Mouse (Mus musculus): Measurements from ENCODE around the gene Ccdc116. TPM values are rescaled to one million over a fixed set of nuclear protein-coding genes. Genes with fewer than 3 reads are reported as not detected.

Ccdc116 gene
- polyA plus RNA-seq, 1 experiment from 2014 or later, result 1.5 TPM

DNA sequence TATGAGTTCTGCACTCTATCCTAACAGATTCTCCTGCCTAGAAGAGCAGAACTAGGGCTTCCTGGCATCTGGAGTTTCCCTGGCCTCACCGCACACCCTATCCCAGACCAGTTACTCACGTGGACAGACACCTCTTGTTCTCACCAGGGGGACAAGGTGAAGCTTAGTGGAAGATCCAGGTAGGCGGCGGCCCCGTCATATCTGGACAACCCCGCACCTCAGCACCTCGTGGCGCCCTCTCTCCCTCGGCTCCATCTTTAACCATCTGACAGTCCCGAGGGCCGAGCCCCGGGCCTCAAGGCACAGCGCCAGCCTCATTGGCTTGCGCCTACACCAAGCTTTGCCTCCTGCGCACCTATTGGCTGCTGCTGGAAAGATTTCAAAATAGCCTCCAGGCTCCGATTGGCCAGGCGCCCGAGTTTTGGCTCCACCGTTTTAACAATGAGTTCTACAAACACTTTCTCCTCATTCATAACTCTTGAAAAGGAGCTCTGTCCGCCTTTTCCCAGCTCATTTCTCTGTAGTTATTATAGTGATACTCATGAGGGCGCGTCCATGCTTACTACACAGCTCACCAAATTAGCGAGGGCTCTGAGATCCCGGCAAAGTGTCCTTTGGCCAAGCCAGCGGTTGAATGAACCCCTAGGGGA, 22.0 kb downstream of the Ccdc116 start, which contains the start of gene 2610318N02Rik:
Gene 2610318N02Rik, minus strand, starts transcription at position 297 of the 650 bp plus-strand sequence.
- peak within 1 kb of the TSS; percentile 33; the same call in 1 of the 2 replicates for H3K9ac ChIP-seq
- WGBS, result under 1% methylated on average over 25 of the region's 25 CpGs
- peak; percentile 95 for ATAC-seq (ENCODE audit: insufficient read depth, low FRiP score, low read depth)
- H3K9me3 ChIP-seq, result no peaks in the 10 kb centered on the region
- peak within 1 kb of the TSS; percentile 32; the same call in 1 of the 2 replicates for H3K27ac ChIP-seq
- H3K4me2 ChIP-seq, result peak within 1 kb of the TSS; percentile 77
- peak within 1 kb of the TSS; percentile 52 for H3K4me3 ChIP-seq (replicated peaks)
- H3K27me3 ChIP-seq (replicated peaks), result no peaks in the 10 kb centered on the region
- H3K4me1 ChIP-seq, result peaks cover 16% of the 10 kb centered on the region
- peaks cover 5% of the 10 kb centered on the region for H3K36me3 ChIP-seq

DNA sequence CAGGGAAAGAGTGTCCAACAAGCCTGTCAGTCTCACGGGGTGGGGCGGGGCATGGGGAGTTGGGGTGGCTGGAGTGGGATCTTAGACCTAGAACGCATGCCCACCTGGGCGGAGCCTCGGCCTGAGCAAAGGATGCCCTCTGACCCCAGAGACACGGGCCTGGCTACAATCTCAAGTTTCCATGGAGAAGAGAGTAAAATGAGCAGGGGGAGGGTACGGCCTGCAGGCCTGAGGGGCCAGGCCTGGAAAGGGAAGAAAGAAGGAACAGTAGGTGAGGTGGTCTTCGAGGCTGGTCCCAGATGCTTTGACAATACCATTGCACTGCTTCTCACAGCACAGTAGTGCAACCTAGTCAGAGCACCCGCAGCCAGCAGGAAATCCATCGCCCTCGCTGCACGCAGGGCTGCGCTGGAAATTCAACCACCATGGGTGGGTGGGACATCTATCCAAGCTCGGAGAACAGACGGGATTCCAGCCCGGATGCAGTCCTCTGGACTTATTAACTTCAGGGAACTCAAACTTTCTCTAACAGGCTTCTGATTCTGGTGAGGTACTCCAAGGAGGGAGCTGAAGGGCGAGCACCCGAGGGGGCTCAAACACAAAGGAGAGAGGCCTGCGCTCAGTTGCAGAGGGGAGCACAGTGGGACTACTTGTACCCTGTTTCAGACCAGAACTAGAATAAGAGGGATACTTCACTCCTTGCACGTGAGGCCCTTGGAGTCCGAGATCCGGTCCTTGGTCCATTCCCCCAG, 22.7 kb downstream of the Ccdc116 start:
- Histone ChIP-seq H3K4me3 (replicated peaks) (peak overlapping the region; percentile 52), H3K36me3 (peaks cover 8% of the 10 kb centered on the region), H3K9me3 (no peaks in the 10 kb centered on the region), H3K4me1 (peaks cover 16% of the 10 kb centered on the region), H3K27me3 (replicated peaks) (no peaks in the 10 kb centered on the region), H3K4me2 (peak overlapping the region; percentile 77), H3K9ac (peak overlapping the region; percentile 33; the same call in 1 of the 2 replicates), H3K27ac (0 out of 2 replicates have a peak overlapping the region, but pooled peaks have one; percentile 8)
- WGBS, result 5% methylated on average over 22 of the region's 22 CpGs
- ATAC-seq (ENCODE audit: insufficient read depth, low FRiP score, low read depth), result no peak

DNA sequence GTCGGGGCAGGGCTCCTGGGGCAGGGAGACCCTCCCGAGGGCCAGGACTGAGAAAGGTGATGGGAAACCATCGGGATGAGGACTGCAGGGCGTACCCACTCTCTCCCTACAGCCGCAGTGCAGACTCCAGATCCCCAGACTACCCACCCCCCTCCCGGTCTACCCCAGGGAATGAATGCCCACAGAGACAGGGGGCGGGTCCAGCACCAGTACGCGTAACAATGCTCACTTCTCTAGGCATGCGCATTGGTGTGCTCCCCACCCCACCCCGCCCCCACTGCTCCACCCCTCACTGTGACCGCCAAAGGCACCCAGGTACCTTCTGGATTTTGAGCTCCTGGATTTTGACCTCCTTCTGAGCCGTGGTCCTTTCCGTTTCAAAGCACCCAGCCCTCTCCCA, 25.5 kb downstream of the Ccdc116 start:
- peaks cover 8% of the 10 kb centered on the region for H3K36me3 ChIP-seq
- no peaks in the 10 kb centered on the region for H3K27me3 ChIP-seq (replicated peaks)
- WGBS, result 72% methylated on average over 14 of the region's 14 CpGs
- H3K4me1 ChIP-seq, result peaks cover 16% of the 10 kb centered on the region
- H3K4me2 ChIP-seq, result no peak overlapping the region
- H3K9me3 ChIP-seq, result no peaks in the 10 kb centered on the region
- no peak overlapping the region for H3K9ac ChIP-seq
- H3K4me3 ChIP-seq (replicated peaks), result no peak overlapping the region
- H3K27ac ChIP-seq, result no peak overlapping the region
- no peak for ATAC-seq (ENCODE audit: insufficient read depth, low FRiP score, low read depth)

DNA sequence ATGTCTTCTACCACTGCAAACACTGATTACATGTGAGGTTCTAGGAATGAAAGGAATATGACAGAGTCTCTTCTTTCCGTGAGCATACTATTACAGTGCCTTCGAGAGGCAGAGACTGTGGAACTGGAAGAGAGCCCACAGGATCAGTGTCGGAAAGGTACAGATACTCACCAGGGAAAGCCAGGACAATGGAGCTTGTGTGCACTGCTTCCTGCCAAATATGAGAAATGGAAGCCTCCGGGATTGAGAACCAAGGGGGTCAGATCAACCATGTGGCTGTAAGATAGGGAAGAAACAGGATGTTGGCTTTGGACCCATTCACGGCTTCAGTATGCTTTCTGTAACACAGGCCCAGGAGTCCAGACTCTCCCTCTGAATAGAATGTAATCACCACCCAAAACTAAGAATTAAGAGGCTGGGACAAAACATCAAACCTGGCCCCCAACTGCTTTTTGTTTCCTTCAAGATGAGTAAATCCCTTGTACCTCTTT, 29.7 kb downstream of the Ccdc116 start:
- Histone ChIP-seq H3K36me3 (peaks cover 10% of the 10 kb centered on the region; the same call in 1 of the 2 replicates), H3K27me3 (replicated peaks) (no peaks in the 10 kb centered on the region), H3K27ac (no peak overlapping the region), H3K4me2 (no peak overlapping the region), H3K4me3 (replicated peaks) (no peak overlapping the region), H3K9ac (no peak overlapping the region), H3K9me3 (no peaks in the 10 kb centered on the region), H3K4me1 (no peaks in the 10 kb centered on the region)
- ATAC-seq (ENCODE audit: insufficient read depth, low FRiP score, low read depth), result no peak
- WGBS, result 84% methylated on average over 5 of the region's 5 CpGs

DNA sequence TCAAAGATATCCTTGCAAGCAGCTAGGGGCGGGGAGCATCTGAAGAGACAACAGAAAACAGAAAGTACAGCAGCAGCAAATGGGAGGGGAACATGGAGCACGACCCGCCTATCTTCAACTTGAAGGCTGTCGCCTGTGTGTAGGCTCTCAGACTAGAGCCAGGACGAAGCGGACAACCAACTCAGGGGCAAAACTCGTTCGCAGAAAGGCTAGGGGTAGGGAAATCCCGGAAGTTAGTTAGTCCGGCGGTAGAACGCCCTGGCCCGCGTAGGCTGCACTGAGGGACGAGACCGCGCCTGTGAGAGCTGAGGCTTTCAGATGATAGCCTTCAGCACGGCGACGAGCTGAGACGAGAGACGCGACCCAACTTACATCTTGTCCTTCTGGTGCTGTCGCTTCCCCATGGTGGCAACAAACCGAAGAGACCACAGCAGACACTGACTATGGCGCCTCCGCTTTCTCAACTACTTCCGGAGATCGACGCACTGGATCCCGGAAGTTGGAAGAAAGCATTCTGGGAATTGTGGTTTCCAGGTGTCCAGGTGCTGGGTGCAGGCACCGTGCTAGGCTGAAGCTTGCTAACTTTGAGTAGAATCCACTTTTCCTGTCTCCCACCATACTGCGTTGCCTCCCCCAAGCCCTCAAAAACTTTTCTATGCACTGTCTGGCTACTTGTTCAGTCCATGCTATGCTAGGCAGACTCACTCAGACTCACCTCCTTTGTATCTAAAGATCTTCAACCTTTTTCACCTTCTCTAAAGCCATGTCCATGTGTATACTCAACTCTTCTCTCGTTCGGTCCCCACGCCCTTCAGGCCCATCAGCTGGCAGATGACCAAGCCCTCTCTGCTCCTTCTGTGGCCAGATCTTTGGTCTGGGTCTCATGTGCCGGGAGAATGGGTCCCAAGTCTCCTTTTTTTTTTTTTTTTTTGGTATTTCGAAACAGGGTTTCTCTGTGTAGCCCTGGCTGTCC, 36.0 kb downstream of the Ccdc116 start, which contains the start of gene Ppil2:
Gene Ppil2, minus strand, starts transcription at position 487 of the 973 bp plus-strand sequence.
- peaks cover 10% of the 10 kb centered on the region; the same call in 1 of the 2 replicates for H3K36me3 ChIP-seq
- 9% methylated on average over 38 of the region's 38 CpGs for WGBS
- H3K27me3 ChIP-seq (replicated peaks), result no peaks in the 10 kb centered on the region
- peaks cover 10% of the 10 kb centered on the region; the same call in 1 of the 2 replicates for H3K4me1 ChIP-seq
- H3K4me2 ChIP-seq, result peak within 1 kb of the TSS; percentile 60
- H3K9me3 ChIP-seq, result no peaks in the 10 kb centered on the region
- peak within 1 kb of the TSS; percentile 63 for H3K9ac ChIP-seq
- peak; percentile 80 for ATAC-seq (ENCODE audit: insufficient read depth, low FRiP score, low read depth)
- H3K4me3 ChIP-seq (replicated peaks), result peak within 1 kb of the TSS; percentile 89
- H3K27ac ChIP-seq, result peak within 1 kb of the TSS; percentile 74

DNA sequence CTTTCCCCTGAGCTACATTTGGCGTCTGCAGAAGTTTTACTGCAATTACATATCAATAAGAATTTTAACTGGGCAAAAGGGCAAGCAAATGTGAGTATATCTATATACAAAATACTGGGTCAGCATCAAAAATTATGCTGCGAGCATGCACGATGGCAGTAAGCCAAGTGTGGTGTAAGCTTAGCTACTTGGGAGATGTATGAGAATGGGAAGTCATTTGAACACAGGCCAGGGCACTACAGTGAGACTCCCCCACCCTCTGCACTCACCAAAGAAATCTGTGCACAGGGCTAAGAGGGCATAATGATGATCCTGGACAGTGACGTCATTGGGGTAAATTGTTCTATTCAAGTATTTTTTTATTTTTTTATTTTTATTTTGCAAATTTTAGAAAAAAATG, 42.4 kb downstream of the Ccdc116 start:
- no peak overlapping the region for H3K9ac ChIP-seq
- 59% methylated on average over 4 of the region's 4 CpGs for WGBS
- peaks cover 23% of the 10 kb centered on the region for H3K36me3 ChIP-seq
- no peak overlapping the region for H3K4me2 ChIP-seq
- H3K4me3 ChIP-seq (replicated peaks), result no peak overlapping the region
- H3K27ac ChIP-seq, result no peak overlapping the region
- no peak for ATAC-seq (ENCODE audit: insufficient read depth, low FRiP score, low read depth)
- H3K27me3 ChIP-seq (replicated peaks), result no peaks in the 10 kb centered on the region
- H3K9me3 ChIP-seq, result no peaks in the 10 kb centered on the region
- 0 out of 2 replicates have a peak, but pooled peaks cover 2% of the 10 kb centered on the region for H3K4me1 ChIP-seq

DNA sequence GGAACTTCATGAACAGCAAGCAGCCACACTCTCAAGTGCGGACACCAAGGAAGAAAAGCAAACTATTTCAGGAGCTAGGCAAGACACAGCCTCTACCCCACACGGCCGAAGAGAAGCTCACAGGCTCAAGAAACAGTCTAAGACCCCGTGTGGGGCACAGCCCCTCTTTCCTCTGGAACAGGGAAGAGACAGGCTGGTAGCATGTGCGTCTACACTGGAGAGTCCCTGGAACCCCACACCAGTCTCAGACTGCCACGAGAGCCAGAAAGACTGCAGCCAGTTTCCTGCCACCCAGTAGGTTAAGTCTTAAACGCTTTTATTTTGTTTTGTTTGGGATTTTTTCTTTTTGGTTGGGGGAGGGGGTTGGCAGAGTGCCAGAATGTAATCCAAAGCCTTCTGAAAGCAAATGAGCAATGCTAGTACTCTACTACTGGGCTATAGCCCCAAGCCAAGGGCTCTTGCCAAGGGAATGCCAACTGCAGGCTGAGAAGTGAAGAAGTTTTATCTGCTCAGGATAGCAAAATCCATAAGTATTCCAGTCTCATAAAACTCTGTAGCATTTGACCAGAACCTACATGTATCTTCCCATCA, 44.3 kb downstream of the Ccdc116 start:
- Histone ChIP-seq H3K4me2 (no peak overlapping the region), H3K9me3 (no peaks in the 10 kb centered on the region), H3K4me1 (no peaks in the 10 kb centered on the region), H3K36me3 (peaks cover 35% of the 10 kb centered on the region), H3K27me3 (replicated peaks) (no peaks in the 10 kb centered on the region), H3K4me3 (replicated peaks) (no peak overlapping the region), H3K9ac (no peak overlapping the region), H3K27ac (no peak overlapping the region)
- 60% methylated on average over 7 of the region's 7 CpGs for WGBS
- ATAC-seq (ENCODE audit: insufficient read depth, low FRiP score, low read depth), result no peak

DNA sequence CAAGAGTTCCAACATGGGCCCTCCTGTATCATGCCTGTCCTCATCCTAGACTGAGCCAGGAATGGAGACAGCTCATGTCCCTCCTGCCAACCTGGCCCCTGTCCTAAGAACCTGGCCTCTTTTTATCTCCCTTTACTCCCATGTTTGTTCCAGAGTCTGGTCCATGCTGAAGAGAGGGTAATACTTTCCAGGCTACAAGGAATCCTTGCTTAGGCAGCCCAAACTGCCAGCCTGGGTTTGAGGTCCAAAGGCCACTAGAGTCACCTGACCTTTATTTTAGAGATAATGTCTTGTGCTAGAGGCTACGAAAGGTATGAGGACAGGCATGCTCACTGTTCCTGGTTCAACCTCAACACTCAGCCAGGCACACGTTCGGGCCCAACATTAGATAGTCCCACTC, 50.1 kb downstream of the Ccdc116 start:
- Histone ChIP-seq H3K9ac (no peak overlapping the region), H3K27ac (no peak overlapping the region), H3K36me3 (peaks cover 52% of the 10 kb centered on the region), H3K27me3 (replicated peaks) (no peaks in the 10 kb centered on the region), H3K9me3 (no peaks in the 10 kb centered on the region), H3K4me1 (no peaks in the 10 kb centered on the region), H3K4me3 (replicated peaks) (no peak overlapping the region), H3K4me2 (no peak overlapping the region)
- 81% methylated on average over 3 of the region's 3 CpGs for WGBS
- ATAC-seq (ENCODE audit: insufficient read depth, low FRiP score, low read depth), result no peak

MicroRNAs encoded within 50 kb of the gene (microRNA counts, 519-probe panel; counts per million panel counts)
- microRNA mmu-miR-130b (3,346 counts per million, percentile 84 among the panel's probes with 10 or more counts), microRNA mmu-miR-301b (2,344 counts per million, percentile 48 among the panel's probes with 10 or more counts)

Small RNA genes within 50 kb of the gene (microRNA-seq; reads per million reads assigned to microRNA genes)
- 6,097 reads per million, percentile 91 among the genes with 10 or more reads in this experiment for gene Mir130b
- gene Mir301b, result 82.3 reads per million, percentile 48 among the genes with 10 or more reads in this experiment

Other genes starting within 250 kb of the Ccdc116 start
- gene Mapk1, start 163.8 kb downstream of the Ccdc116 start, polyA plus RNA-seq (2015; fragmentation: Nextera tagmentation; extraction: Ambion mirVana), result 153 and 156 TPM in 2 replicates
- gene Ypel1, start 77.5 kb downstream of the Ccdc116 start, polyA plus RNA-seq (2015; fragmentation: Nextera tagmentation; extraction: Ambion mirVana), result 16.9 and 20.7 TPM in 2 replicates
- gene Ppil2, start 36.0 kb downstream of the Ccdc116 start, polyA plus RNA-seq (2015; fragmentation: Nextera tagmentation; extraction: Ambion mirVana), result 118 and 131 TPM in 2 replicates
- 23.5 and 34.5 TPM in 2 replicates for gene 2610318N02Rik, start 22.1 kb downstream of the Ccdc116 start, polyA plus RNA-seq (2015; fragmentation: Nextera tagmentation; extraction: Ambion mirVana)
- 156 and 180 TPM in 2 replicates for gene Sdf2l1, start 14.8 kb downstream of the Ccdc116 start, polyA plus RNA-seq (2015; fragmentation: Nextera tagmentation; extraction: Ambion mirVana)
- gene Ydjc, start 2.6 kb downstream of the Ccdc116 start, polyA plus RNA-seq (2015; fragmentation: Nextera tagmentation; extraction: Ambion mirVana), result 20.2 and 22.4 TPM in 2 replicates
- gene Ube2l3, start 55.4 kb upstream of the Ccdc116 start, polyA plus RNA-seq (2015; fragmentation: Nextera tagmentation; extraction: Ambion mirVana), result 314 and 339 TPM in 2 replicates
- gene Rimbp3, start 61.4 kb upstream of the Ccdc116 start, polyA plus RNA-seq (2015; fragmentation: Nextera tagmentation; extraction: Ambion mirVana), result 0.39 and 0.57 TPM in 2 replicates
- gene Hic2, start 86.3 kb upstream of the Ccdc116 start, polyA plus RNA-seq (2015; fragmentation: Nextera tagmentation; extraction: Ambion mirVana), result 4.5 and 6.1 TPM in 2 replicates
- 18.2 and 19.2 TPM in 2 replicates for gene Tmem191c, start 128.8 kb upstream of the Ccdc116 start, polyA plus RNA-seq (2015; fragmentation: Nextera tagmentation; extraction: Ambion mirVana)
- 5.8 and 12.9 TPM in 2 replicates for gene Serpind1, start 184.1 kb upstream of the Ccdc116 start, polyA plus RNA-seq (2015; fragmentation: Nextera tagmentation; extraction: Ambion mirVana)

Measured in stomach, embryonic 15.5 days (tissue).